Mouse (Mus musculus) adrenal gland, postnatal 14 days (tissue): ENCODE measurements around the gene Ntn1. TPM values are rescaled to one million over a fixed set of nuclear protein-coding genes. Genes with fewer than 3 reads are reported as not detected.
A peak's percentile ranks its signal among the peaks of the same experiment; 100 is the strongest.

ENCODE experiments used
- DNase-seq: peaks from one replicate; pipeline ENCODE4 v3.0.0; 2021; ENCODE audit warnings: mixed read lengths
- total RNA-seq: library from RNA; stranded (reverse); gene quantifications from 2 replicates; pipeline ENCODE4 v1.2.3, GENCODE M21; 2021

The Ntn1 gene
- total RNA-seq, 1 experiment from 2014 or later, result 8.8 TPM

DNA sequence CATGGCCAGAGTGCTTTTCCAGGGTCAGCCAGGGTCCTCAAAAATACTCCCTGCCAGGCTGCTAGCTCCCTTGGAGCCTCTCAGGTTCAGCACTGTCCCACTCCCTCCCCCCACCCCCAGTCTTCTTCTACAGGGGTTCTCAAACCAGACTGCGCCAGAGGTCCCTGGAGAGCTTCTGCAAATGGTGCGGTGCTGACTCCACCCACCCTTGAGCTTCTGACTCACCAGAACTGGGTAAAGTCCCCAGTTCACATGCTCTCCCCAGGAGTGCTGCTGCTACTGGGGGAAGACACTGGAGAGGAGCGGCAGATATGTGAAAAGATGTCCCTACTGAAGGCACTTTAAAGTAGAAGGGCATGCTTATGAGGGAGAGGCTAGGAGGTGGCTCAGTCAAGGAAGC lies 186.7 kb downstream of the Ntn1 start:
- no peak for DNase-seq

DNA sequence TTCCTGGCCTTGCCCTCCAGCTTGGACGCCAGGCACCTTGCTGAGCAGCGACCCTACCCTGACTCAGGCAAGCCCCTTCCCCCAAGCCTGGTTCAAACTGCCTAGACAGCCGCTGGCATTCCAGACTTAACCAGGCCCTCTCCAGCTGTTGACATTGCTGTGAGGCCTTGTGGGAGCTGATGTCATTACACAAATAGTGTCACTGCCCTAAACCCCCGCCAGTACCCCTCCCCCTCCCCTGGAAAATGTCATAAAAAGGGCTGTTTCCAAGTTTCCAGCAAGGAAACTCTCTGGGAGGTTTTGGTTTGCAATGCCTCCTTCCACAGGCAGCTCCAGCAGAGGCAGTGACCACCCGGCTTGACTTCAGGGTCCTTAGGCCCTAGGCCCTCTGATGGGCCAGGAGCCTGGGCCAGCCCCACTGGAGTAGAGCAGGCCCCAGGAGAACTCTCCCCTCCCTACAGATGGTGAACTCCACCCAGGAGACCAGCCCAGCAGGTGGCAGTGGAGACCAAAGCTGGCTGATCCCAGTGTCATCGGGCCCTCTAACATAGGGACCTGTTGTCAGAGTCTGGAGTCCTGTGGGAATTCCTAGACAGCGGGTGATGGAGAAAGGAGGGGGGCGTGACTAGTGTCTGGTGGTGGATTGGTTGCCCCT lies 188.6 kb downstream of the Ntn1 start:
- DNase-seq, result peak; percentile 71

DNA sequence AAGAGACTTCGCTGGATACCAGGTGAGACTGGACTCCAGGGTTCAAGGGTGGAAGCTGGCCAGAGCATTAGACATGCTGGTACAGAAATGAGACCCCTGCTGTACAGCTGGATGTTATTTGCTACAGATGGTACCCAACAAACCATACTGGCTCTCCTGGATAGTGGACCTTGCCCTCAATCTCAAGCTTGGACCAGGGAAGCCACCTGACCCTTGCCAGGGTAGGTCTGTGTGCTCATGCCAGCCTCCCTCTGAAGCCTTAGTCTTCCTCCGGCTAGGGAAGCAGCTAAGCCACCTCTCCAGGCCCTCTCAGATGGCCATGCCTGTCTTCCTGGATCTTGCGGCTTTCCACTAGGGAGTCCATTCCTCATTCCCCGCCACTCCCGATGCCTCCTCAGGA lies 189.9 kb downstream of the Ntn1 start:
- DNase-seq, result no peak

DNA sequence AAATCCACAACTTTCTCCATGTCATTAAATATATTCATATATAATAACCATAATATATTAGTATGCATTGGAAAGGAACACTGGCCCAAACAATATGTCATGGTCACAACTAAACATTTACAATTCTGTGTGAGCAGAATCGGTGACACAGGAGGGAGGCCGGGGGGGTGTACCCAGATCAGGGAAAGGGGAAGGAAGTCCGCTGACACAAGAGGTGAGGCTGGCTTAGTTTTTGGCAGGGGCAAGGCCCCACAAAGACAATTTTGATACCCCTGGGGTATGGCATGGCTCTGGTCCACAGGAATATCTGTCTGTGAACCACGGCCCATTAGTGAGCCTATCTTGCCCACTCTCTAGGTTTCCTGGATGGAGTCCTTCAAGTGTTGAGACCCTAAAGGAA lies 191.1 kb downstream of the Ntn1 start:
- no peak for DNase-seq

DNA sequence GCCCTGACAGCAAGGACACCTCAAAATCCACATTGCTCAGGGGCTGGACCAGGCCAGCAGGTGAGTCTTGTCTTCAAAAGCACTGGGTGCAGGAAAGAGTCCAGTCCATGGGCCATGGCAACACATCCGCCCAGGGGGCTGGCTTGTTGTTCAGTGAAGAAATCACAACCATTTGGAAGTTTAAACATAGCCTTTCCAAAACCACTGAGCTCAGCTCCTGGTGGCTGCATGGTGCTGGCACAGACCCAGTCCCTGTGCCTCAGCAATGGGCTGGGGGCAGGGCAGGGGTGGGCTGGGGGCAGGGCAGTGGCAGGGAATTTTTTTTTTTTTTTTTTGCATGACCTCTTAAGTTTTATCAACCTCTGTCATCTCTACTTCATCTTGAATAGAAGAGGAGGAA lies 192.0 kb downstream of the Ntn1 start:
- DNase-seq, result no peak

DNA sequence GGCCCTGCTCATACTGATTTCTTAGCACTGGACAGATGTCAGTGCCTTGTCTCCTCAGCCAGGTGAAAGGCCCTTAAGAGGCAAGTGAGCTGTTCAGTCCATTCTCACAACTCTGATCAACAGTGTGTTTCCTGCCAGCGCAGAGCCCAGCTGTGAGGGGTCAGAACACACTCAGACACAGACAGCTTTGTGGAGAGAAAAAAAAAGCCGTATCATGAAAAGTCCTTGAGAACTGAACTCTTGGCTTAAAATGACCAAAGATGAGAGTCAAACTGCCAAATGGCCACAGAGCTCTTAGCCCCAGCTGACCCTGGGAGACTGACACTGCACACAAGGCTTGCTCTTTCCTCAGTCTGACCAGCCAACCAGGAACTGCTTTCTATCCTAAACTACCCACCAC lies 192.6 kb downstream of the Ntn1 start:
- no peak for DNase-seq

DNA sequence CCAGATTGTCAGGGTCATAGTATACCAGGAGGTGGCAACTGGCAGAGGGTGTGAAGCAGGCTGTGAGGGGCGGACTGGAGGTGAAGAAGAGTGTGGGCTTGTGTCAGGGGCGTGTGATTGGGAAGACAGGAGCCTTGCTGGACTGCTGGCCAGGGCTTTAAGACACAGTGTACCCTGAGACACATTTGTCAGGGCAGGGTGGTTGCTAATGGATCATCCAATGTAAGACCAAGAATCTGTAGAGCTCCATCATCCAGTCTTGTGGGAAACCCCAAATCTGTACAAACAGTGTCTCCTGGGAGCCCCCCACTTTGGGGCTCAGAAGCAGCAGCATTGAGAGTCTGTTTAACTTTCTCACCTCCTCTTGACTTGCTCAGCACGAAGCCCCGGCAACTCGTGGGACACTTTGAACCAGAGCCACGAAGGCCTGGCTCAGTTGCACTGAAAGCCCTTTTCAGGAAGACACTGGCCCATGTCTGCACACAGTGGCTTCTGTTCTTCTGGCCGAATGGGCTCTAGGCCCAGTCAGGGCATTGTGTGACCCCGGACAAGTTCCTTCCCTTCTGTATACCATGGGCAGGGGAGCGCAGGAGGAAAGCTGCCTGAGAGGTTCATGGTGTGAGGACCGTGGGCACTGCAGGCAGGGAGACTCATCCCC lies 194.9 kb downstream of the Ntn1 start:
- no peak for DNase-seq

DNA sequence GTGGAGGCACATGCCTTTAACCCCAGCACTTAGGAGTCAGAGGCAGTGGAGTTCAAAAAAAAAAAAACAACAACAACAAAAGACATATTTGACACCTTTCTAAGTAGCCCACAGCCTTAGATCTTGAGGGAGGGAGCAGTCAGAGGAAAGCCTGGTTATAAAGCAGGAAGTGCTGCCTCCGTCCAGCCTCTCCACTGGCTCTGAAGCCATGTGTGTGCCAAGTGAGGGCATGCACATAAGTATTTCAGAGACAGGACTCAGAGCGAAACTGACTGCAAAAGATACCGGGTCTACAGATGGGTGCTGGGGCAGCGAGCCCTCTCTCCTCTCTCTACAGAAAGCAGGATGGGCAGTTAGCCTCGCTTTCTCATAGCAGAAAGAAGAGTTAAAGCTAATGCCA lies 196.2 kb downstream of the Ntn1 start:
- DNase-seq, result no peak

DNA sequence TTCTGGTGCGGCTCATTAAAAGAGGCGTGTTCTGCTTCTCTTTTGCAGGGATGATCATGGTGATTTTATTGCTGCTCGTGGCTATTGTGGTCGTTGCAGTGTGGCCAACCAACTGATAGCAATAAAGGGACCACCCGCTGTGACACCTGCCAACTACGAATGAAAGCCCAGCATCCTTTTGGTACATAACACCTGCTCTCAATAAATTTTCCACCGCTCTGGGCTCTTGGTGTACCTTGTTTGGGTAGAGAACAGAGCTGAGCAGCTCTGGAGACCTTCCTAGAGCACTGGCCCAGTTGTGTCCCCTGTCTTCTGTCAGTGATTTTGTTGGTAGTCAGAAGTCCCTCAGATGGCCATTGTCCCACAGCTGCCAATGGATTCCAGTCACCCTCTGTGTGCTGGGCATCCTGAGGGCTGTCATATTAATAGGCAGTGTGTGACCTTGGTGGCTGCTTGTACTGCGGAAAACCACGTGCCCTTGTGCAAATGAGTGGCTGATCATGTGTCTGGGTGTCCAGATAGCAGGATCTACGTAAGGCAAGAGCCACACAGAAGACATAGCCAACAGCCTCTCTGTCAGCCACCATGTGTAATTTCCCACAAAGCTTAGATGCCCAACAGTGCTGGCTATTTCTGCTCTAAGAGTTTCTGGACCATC lies 196.8 kb downstream of the Ntn1 start:
- no peak for DNase-seq

DNA sequence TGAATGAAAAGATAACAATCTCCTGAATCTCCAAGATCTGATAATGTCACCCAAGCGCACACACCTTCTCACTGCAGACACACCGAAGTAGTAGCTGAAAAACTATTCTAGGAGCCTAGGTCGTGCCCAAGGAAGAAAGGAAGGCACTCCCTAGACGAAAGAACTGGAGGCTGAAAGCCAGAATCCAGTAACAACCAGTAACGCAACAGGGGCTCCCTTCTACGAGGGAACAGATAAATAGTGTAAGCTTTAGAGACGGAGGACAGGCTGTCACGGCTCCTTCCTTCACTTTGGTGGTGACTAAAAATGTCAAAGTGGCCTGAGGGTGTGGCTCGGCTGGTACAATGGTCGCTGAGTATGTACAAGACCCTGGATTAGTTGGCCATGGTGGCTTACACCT lies 198.1 kb downstream of the Ntn1 start:
- DNase-seq, result no peak

DNA sequence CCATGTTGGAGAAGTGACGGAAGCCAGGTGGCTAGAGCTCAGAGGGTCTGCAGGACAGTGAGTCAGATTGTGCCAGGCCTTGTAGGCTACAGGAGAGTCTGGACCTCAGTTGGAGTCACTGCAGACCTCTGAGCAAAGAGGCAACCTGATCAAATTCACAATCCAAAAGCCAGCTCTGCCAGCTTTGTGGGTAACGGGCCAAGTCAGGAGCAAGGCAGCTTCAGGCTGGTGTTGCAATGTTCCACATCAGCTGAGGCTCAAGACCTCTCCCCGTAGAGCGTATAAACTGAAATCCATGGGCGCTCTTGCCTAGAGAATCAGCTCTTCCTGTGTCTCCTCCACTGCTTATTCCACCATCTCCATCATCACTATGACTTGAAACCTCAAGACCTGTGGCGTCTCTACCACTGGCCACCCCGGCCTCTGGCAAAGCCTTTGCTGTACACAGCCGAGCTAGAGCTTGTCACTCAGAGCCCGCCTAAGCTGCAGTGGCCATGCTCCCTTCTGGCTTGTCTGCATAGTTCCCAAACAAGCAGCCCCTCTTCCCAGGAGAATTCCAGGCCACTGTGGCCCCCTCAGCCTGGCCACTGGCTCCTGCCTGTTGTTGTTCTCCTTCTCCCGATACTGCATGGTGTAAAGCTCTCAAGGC lies 198.7 kb downstream of the Ntn1 start:
- peak; percentile 45 for DNase-seq

DNA sequence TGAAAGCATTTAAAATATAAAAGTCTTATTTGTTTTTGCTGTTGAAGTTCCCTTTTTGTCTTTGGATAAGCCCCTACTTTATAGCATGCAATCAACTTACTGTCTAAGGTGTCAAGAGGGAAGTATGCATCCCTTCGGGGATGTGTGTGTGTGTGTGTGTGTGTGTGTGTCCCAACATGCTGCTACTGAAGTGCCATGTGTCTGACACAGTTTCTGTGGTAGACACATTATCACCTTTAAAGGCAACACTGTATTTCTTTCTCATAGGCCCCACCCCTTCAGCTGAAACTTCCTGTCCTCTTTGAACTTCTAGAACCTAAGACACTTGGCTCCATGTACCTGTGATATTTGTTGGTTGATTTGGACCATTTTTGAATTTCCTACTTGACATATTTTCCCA lies 199.6 kb downstream of the Ntn1 start:
- DNase-seq, result no peak

DNA sequence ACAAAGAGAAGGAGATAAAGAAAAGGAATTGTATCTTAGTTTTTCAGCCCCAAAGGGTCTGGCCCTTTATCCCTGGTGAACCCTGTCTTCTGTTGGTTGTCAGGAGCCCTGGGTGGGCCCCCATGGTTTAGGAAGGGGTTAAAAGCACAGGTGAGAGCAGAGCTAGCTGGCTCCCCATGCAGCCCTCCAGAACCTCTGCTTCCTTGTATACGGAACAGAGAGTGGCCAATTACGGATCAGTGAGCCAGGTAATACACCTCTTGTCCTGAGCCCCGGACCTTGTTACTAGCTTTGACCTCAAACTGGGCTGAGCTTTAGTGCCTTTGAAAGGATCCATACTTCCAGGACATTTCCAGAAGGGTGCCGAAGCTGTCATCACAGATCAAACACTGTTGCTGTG lies 200.1 kb downstream of the Ntn1 start:
- no peak for DNase-seq

DNA sequence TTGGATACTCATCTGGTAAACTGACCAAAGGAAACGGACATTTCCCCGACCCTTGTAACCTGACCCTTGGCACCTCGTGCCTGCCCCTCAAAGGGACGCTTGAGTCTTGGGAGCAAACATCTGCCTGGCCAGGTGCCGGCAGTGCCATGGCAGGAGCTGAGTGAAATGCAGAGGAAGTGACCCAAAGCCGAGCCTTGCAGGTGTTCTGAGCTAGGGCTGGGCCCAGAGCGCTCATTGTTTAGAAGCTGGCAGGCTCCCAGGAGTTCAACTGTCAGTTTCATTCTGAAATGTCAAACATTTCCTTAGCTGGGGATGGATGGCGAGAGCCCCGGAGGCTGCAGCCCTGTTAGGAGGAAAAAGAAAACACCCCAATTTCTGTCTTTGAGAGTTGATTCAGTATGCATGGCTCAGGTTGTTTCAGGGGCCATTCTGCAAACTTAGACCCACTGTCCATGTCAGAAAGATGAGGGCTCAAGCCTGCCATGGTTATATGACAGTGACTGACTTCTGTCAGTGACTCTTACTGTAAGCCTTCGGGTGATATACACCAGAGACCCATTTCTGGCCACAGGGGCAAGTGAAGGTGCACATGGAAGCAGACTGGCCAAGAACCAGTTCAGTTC lies 200.7 kb downstream of the Ntn1 start:
- DNase-seq, result no peak

DNA sequence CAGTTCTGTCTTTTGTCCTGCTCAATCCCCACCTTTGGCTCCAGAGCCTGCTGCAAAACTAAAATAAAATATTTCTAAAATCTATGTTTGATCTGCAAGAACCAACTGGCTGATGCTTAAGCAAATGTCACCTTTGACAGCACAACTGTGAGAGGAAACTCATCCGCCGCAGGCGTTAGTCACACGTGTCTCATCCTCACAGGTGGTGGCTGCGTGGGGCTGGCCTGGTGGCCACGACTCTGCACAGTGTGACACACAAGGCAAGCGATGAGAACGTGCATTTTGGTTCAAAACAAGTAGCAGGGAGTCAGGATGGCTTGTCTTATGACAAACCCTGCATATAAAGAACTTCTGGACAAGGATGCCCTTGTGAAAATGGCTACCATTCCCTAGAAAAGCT lies 201.5 kb downstream of the Ntn1 start:
- no peak for DNase-seq

DNA sequence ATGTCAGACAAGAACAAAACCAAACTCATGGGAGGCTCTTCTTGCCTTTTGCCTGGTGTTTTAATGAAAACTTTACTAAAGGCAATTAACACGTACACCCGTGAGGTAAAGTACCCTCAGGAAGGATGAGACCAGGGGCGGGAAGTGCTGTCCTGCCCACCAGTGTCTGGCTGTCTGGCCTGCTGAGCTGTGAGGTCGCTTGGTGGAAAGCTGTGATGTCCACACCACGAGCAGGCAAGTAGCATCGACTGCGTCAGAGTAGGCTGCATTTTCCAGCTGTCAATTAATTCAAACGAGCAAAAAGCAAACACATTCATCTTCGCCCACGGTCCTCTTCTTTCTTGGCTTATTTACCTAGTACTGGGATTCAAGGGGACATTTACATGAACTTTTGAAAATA lies 201.9 kb downstream of the Ntn1 start:
- no peak for DNase-seq

DNA sequence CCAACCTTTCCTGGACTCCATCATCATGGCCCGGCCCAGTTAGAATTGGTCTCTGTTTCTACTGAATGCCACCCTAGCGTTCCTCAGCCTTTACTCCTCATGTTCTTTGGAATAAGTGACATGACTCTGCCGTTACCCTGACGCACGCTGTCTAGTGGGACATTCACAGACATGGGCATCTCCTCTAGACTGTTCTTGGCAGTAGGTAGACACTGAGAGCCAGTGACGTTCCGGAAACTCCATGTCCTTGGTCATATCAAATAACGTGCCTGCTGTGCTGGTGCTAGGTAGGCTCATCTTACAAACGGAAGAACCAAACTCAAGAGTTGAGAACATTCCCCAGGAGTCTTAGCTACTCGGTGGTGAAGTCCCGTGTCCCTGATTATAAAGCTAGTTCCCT lies 203.2 kb downstream of the Ntn1 start:
- no peak for DNase-seq

DNA sequence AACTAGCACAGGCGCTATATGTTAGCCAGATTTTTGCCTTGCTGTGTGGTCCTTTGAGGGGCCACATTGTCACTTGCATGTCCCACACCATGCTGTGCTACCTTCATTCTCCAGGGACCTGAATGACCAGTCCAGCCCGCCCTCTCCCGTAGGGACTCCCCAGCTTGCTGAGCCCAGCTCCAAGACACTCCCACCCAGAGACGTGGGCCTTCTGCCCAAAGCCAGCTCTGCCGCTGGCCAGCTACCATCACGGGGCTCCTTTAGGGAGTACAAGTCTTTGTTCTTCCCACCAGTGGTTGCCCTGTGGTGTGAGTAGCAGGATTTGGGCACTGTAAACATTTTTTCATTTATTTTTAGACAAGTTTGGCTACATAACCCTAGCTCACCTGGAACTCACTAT lies 204.1 kb downstream of the Ntn1 start:
- peak; percentile 73 for DNase-seq

DNA sequence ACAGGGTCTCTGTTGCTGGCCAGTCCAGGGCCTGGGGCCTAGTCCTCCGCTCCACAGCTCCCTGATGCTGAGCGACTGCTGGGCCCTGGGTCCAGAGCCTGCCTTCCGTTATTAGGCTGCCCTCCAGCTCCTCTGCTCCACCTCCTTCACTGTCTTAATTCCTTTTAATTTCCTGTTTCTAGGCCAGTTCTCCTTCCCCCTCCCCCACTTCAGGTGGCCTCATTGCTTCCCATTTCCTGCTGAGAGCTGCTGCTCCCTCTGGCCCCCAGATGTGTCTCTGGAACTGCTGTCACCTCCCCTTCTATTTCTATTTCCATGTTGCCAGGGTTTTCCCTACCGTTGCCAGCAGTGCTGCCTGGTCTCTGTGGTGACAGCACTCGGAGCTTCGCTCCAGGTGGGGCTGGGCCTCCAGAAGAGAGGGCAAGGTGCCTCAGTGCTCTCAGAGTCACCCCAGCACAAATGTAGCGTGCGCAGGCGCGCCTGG lies 204.9 kb downstream of the Ntn1 start:
- no peak for DNase-seq

DNA sequence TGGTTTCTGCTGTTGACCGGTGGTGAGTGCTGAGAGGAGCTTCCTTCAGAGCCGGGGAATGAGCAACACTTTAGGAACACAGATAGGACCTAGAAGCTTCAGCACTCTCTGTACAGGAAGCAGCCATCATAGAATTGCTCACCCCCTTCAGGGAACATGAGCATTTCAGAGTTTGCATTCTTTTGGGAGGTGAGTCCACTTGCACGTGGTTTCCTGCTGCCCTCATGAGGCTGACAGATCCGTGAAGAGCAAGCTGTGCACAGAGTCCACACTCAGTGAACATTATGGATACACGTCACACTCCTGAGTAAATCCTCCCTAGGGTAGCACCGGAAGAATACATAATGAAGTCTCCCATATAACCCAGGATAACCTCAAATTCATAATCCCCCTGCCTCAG lies 205.5 kb downstream of the Ntn1 start:
- no peak for DNase-seq

DNA sequence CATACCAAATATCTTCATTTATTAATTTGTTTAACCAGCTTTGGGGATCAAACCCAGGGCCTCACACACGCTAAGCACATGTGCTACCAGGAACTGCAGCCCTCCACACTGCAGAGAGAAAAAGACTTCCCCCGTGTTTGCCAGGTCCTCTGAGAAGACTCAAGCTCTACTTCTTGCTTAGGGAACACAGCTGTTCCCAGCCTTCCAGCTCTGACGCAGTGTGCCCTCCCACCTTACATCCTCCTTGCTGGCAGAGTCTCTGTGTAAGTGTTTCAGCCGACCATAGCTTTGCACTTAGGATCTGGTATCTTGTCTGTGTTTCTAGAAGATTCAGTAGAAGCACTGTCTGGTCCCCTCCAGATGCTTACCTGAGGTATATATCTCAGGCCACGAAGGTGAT lies 209.8 kb downstream of the Ntn1 start:
- no peak for DNase-seq

DNA sequence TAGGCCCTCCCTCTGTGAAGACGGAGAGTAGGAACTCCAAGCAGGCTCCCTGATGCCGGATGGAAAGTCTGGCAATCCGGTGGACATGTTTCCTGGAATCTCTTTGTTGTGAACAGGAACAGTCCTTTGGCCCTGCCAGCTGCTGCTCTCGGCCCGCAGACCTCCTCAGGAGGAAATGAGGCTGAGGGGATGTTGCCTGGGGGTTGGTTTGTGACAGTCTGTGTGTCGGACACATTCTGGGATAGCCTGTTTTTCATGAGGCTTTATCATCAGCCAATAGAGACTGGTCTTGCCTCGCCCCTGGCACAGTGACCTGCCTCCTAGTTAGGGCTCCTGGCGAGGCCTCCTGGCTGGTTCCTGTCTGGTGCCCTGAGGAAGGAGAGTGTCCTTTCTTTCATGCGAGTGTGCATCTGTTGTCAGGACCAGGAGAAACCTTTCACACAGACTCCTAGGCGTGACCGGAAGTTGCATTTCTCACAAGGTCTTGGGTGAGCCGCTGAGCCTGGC lies 211.9 kb downstream of the Ntn1 start:
- DNase-seq, result peak; percentile 54

DNA sequence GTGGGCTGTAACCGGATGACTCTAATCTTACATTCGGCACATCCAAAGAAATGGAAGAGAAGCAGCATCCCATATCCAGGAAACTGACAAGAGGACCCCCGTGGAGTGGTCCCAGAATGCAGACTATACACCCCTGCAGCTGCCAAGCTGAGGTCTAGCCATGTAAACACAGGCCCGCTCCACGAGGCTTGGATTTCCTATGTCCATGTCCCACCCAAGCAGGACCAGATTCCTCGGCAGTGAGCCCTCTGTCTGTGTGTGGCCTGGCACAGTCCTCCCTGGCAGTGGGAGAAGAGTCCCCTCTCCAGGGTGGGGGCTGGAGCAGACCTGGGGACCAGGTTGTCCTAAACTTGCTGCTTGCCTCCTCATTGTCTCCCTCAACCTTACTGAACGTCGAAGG lies 213.4 kb downstream of the Ntn1 start:
- no peak for DNase-seq
